Mouse (Mus musculus) left cerebral cortex, adult 2 months (tissue): ENCODE data around the gene Creb1. TPM values are rescaled to one million over a fixed set of nuclear protein-coding genes. Genes with fewer than 3 reads are reported as not detected.

ENCODE experiments used
- DNase-seq, 2 experiments: peaks; one replicate each; pipeline ENCODE4 v3.0.0; 2021 to 2022; ENCODE audit warnings: low spot score in 2 of 2, mixed read lengths in 1 of 2; ENCODE audit errors: extremely low spot score in 1 of 2
- H3K27ac ChIP-seq: fragments of 200-600 bp; 2 replicates; pipeline ENCODE4 v1.8.1; 2022
- H3K4me3 ChIP-seq: fragments of 200-600 bp; 2 replicates; pipeline ENCODE4 v1.8.1; 2022
- CTCF ChIP-seq: fragments of 200-600 bp; IDR thresholded peaks from 2 replicates; pipeline ENCODE4 v1.8.1; 2022; ENCODE audit warnings: antibody characterized with exemption, mild to moderate bottlenecking, moderate library complexity
- intact Hi-C: fragments of 180-260 bp; cut with DNase I; formaldehyde crosslinking; loops from one replicate; pipeline ENCODE4 v1.15.1; 2025
- total RNA-seq, 2 experiments: library from RNA; stranded (reverse); gene quantifications; 2 replicates each; pipeline ENCODE4 v1.2.3; 2021

The Creb1 gene
- total RNA-seq, 2 experiments from 2014 or later: 49.2 to 55.7 TPM

DNA sequence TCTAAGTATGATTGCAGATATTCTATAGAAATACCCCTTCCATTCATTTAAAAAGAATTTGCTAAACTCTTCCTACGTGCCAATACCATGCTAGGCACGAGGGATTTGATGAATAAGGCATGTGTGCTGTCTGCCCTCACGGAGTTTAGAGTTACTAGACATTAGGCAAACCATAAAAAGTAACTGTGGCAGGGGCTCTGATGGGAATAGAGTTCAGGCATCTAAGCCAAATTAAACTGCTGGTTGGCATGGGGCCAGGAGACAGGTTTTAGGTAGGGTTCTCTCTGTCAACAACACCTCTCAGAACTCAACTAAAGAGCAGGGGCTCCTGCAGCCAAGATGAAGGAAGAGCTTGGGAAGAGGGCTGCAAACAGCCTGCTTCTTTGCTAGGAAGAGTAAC lies 10.7 kb upstream of the Creb1 start:
- DNase-seq: no peak
- no peak for TF ChIP-seq CTCF
- Histone ChIP-seq H3K4me3 (no peak overlapping the region), H3K27ac (peak overlapping the region; percentile 76; the same call in 1 of the 2 replicates)
- intact Hi-C loops: no loop called here

DNA sequence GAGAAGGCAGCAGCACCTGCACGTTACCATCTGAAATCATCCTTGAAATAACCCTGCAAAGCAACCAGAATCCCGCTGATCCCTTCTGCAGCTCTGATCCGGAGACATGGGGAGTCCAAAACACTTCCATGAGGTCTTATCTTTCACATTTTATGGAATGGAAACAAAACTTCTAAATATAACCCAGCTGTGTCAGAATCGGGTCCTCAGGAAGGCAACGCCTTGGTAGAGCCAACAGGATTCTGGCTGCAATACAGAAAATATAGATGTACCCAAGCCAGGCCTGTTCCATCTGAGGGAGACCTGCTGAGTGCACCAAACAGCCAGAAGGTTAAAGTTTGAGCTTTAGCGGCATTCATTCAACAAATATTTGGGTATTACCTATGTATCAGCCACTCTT lies 9.8 kb upstream of the Creb1 start:
- Histone ChIP-seq H3K27ac (peak overlapping the region; percentile 76), H3K4me3 (no peak overlapping the region)
- TF ChIP-seq CTCF: no peak
- intact Hi-C loops: no loop called here
- DNase-seq: no peak

DNA sequence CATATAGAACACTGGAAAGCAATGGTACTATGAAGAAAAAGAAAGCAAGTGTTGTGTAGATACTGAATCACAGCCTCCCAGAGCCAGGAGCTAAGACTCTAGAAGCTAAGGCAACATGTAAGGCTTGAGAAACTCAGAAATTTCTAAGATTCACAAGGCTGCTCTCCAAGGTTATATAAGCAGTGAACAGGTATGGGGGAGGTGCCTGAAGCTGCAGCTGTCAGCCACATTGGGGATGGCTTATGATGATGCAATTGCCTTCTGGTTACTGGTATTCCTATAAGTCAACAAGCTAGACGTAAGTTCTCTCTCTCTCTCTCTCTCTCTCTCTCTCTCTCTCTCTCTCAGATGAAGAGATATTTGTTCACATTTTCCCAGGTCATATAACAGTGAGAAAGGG lies 9.3 kb upstream of the Creb1 start:
- Histone ChIP-seq H3K27ac (peak overlapping the region; percentile 76), H3K4me3 (no peak overlapping the region)
- intact Hi-C loops: no loop called here
- no peak for TF ChIP-seq CTCF
- DNase-seq: no peak

DNA sequence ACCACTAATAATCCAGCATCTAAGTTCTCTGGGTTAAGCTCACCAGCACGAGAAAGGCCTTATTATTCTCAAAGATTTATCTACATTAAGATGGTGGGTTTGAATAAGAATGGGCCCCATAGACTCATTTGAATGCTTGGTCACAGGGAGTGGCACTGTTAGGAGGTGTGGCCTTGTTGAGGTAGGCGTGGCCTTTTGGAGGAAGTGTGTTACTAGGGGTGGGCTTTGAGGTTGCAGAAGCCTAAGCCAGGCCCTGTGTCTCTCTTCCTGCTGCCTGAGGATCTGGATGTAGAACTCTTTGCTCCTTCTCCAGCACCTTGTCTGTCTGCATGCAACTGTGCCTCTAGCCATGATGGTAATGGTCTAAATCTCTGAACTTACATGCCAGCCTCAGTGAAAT lies 7.8 kb upstream of the Creb1 start:
- no peak for DNase-seq
- Histone ChIP-seq H3K4me3 (no peak overlapping the region), H3K27ac (no peak overlapping the region)
- no peak for TF ChIP-seq CTCF
- intact Hi-C loops: no loop called here

DNA sequence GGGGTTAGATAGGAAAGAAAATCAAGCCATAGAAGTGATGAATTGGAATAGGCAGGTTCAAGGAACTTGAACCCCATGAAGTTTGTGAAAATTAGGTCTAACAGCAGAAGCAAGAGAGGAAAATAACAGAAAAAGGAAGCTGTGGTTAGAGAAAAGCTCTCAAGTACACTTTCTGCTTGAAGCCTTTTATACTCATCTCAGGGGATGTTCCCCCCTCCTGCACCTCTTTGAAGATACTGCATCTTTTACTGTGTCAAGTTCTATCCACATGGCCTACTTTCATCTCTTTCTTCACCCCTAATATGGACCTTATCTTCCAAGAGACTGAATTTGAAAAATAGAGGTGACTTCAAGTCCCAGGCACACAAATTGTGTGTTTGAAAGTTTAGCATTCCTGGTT lies 4.8 kb upstream of the Creb1 start:
- H3K27ac ChIP-seq: no peak overlapping the region
- DNase-seq: no peak
- H3K4me3 ChIP-seq: no peak overlapping the region
- intact Hi-C loops: no loop called here
- TF ChIP-seq CTCF: no peak

DNA sequence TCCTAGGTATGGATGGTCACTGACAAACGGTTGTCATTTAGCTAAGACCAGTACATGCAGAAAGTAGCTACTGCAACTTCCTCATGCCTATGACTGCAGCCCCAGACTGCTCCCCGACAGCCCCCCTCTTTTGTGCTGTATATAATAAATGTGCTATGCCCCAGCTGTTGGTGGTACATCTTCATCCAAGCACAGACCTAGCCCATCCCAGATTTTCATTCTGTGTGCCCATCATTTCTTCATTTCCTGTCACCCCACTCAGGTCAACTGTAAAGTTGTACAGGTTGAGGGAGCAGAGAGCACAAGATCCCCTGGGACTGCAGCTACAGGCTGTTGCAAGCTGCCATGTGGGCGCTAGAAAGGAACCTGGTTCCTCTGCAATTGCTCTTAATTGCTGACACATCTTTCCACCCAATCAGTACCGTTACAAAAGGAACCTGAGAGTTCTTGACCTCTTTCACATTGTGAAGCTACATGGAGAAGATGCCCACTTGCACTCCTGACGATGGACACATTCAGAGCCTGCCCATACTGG lies 2.6 kb upstream of the Creb1 start:
- DNase-seq: no peak
- intact Hi-C loops: loop anchor here (5.0 to 10.0 kb wide), 5 partner anchors 63 to 765 kb away; partner anchors contain the start of genes 4933402D24Rik, Ccnyl1 and Klf7
- no peak overlapping the region for H3K27ac ChIP-seq
- no peak for TF ChIP-seq CTCF
- H3K4me3 ChIP-seq: no peak overlapping the region

DNA sequence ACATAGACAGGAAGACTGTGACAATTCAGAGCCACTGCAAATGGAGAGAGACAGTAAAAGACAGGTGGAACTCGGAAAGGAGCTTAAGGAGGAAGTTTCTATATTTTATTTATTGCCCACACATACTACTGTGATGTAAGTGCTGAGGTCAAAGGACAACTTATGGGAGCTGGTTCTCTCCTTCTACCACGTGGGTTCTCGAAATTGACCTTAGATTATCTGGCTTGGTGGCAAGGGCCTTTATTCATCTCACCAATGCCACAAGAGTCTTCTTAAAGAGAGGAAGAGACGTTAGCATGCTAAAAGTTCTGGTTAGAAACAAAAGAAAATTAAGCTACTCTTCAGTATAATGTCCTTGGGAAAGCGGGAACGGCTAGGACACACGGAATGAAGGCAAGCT lies 897 bp upstream of the Creb1 start:
- intact Hi-C loops: loop anchor here (5.0 to 10.0 kb wide), 5 partner anchors 64 to 767 kb away; partner anchors contain the start of genes 4933402D24Rik, Ccnyl1 and Klf7
- DNase-seq: no peak
- Histone ChIP-seq H3K4me3 (peak overlapping the region; percentile 79), H3K27ac (peak overlapping the region; percentile 99)
- TF ChIP-seq CTCF: no peak

DNA sequence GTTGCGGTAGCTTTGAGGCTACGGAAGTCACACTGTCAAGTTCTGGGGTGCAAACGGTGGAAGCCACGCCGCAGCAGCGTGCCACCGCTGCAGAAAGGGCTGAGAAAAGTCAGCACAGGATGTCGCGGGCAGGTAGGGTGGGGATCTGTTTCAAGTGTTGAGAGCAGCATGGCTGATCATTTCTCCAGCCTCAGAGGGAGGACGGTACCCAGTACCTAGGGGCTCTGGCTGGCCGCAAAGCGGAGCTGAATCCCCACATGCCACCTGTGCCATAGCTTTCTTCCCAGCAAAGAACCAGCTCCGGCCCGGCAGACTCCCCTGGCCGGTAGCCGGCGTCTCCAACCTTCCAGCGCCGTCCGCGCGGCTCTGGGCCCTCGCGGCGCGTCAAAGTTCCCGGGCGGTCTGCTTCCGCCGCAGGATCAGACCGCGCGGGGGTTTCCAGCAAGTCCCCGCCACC lies 350 bp upstream of the Creb1 start:
- H3K4me3 ChIP-seq: peak overlapping the region; percentile 79
- intact Hi-C loops: loop anchor here (5.0 to 10.0 kb wide), 5 partner anchors 65 to 767 kb away; partner anchors contain the start of genes 4933402D24Rik, Ccnyl1 and Klf7
- no peak for TF ChIP-seq CTCF
- no peak for DNase-seq
- H3K27ac ChIP-seq: peak overlapping the region; percentile 99

DNA sequence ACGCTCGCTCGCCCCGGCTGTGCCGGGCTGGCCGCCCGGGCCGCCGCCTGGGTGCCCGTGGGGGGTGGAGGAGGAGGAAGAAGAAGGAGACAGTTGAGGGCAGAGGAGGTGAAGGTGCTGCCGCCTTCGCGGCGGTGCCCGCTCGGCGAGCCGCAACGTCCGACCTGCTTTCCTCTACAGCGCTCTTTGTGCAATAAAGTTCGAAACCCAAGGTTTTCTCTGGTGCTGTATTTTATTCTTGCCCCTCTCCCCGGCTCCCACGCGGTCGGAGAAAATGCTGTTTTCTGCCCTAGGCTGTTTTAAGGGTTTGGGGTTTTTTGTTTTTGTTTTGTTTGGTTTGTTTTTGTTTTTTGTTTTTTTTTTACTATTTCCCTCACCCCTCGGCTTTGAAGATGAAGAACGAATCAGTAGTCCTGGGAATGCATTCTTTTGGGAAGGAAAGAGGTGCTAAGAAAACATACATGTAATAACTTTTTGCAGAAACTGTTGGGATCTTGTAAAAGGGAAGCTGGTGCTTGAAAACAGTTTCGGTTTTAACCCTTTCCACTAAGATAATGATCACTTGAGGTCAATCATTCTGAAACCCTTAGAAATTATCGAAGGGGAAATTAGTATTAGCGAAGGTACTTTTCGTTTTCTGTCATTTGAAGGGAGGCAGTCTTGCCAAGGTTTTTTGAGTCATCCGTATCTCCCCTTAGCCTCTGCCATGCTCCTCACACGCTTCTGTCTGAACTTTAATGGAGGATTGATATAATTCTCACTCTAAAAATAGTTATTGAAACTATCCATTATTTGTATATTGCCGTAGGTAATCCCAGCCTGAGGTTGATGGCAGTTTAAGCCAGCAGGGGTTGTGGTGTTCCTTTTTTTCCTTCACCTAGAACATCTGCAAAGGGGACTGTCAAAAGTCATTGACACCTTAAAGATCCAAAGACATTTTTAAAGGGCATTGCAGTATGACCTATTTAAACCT lies 1.3 kb downstream of the Creb1 start:
- DNase-seq: peak; percentile 49 to 55
- intact Hi-C loops: loop anchor here (1.0 to 10.0 kb wide), 6 partner anchors 64 to 769 kb away; partner anchors contain the start of genes 4933402D24Rik, Ccnyl1, Klf7 and Mettl21a
- TF ChIP-seq CTCF: no peak; the same call in 1 of the 2 replicates

DNA sequence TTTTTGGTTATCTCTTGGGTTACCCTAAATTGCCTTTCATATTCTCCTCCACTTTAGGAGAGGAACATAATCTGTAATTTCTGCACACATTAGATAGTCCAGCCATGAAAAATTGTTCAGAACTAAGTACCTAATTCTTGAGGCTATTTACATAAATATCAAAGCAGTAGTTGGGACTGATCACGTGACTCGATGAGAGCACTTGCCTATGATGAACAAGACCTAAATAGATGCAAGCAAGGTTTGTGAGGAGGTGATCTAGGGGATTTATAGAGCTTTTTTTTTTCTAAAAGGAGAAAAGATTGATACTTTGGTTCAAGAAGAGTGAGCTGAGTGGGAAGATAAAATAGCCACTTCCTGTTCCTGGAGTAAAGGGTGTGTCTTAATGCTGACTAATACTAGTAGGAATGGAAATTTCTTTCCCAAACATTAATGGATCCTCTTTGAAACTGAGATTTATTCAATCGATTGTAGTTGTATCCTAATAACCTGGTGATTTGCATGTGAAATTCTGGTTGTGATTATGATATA lies 6.5 kb downstream of the Creb1 start:
- intact Hi-C loops: loop anchor here (10.0 kb wide), 1 partner anchor 774 kb away; the partner anchor contains the start of gene 4933402D24Rik
- no peak for DNase-seq
- Histone ChIP-seq H3K4me3 (no peak overlapping the region), H3K27ac (no peak overlapping the region)
- TF ChIP-seq CTCF: no peak

More for the DNA sequence above, 1.3 kb downstream of the Creb1 start:
- H3K4me3 ChIP-seq: peak overlapping the region; percentile 89
- peak overlapping the region; percentile 93 for H3K27ac ChIP-seq

DNA sequence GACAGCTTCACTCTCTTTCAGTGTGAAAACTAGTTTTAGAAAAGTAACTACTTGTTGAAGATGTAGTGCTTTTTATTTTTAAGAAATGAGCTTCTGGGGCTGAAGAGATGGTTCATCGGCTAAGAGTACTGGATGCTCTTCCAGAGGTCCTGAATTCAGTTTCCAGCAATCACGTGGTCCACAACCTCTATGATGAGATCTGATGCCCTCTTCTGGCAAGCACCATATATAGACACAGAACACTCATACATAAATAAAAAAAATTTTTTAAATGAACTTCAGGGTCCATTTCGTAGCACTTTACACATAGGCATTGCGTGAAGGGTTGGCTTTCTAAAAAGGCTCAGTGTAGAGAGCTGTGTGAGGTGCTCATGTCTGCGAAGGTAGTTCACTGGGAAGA lies 11.3 kb downstream of the Creb1 start:
- peak; percentile 25 for TF ChIP-seq CTCF
- intact Hi-C loops: no loop called here
- H3K27ac ChIP-seq: no peak overlapping the region
- no peak for DNase-seq
- no peak overlapping the region for H3K4me3 ChIP-seq

DNA sequence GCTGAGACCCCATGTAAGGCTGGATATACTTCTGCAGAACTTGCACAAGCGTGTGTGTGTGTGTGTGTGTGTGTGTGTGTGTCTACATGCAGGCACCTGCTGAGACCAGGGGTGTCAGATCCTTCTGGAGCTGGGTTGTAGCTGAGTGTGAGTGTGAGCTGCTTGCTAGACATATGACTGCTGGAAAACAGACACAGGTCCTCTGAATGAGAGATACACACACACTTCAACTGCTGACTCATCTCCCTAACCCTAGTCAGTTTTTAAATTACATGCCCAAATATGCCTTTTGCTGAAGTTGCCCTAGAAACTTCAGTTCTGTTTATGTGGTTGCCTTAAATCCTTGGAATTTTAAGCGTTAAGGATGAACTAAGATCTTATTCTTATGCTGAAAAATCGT lies 13.6 kb downstream of the Creb1 start:
- intact Hi-C loops: no loop called here
- Histone ChIP-seq H3K27ac (no peak overlapping the region), H3K4me3 (no peak overlapping the region)
- TF ChIP-seq CTCF: no peak
- DNase-seq: no peak
